Mouse (Mus musculus) stomach, postnatal 0 days (tissue): ENCODE measurements around the gene Krcc1. TPM values are rescaled to one million over a fixed set of nuclear protein-coding genes. Genes with fewer than 3 reads are reported as not detected.

Source experiments
- ATAC-seq: fragments of 200-750 bp; cut with Nextera tagmentation; 2 replicates; pipeline ENCODE4 v1.8.0; 2017; ENCODE audit not compliant: low FRiP score, low TSS enrichment
- DNase-seq: peaks from one replicate; pipeline ENCODE4 v3.0.0-alpha.2; 2016; ENCODE audit warnings: low spot score
- H3K27ac ChIP-seq: fragments of 300-500 bp; sonication (generic); replicated peaks from 2 replicates; pipeline ENCODE4 v1.5.1; 2014; ENCODE audit warnings: mild to moderate bottlenecking, control low read depth
- H3K27me3 ChIP-seq: fragments of 300-500 bp; sonication (generic); 2 replicates; pipeline ENCODE4 v1.6.1; 2014; ENCODE audit warnings: low read length; ENCODE audit not compliant: control insufficient read depth, insufficient read depth
- H3K36me3 ChIP-seq: fragments of 300-500 bp; sonication (generic); 2 replicates; pipeline ENCODE4 v1.6.1; 2014; ENCODE audit warnings: low read length, mixed read lengths; ENCODE audit not compliant: control insufficient read depth, insufficient read depth
- H3K4me1 ChIP-seq: fragments of 300-500 bp; sonication (generic); replicated peaks from 2 replicates; pipeline ENCODE4 v1.6.1; 2014; ENCODE audit warnings: antibody characterized with exemption; ENCODE audit not compliant: control insufficient read depth, insufficient read depth
- H3K4me2 ChIP-seq: fragments of 300-500 bp; sonication (generic); replicated peaks from 2 replicates; pipeline ENCODE4 v1.6.1; 2014; ENCODE audit warnings: low read depth, mild to moderate bottlenecking, control low read depth, moderate library complexity
- H3K4me3 ChIP-seq: fragments of 300-500 bp; sonication (generic); 2 replicates; pipeline ENCODE4 v1.5.1; 2014; ENCODE audit warnings: low read depth, low read length, control low read depth
- H3K9ac ChIP-seq: fragments of 300-500 bp; sonication (generic); 2 replicates; pipeline ENCODE4 v1.6.1; 2014; ENCODE audit warnings: mild to moderate bottlenecking, low read length, control low read depth, mixed read lengths
- H3K9me3 ChIP-seq: fragments of 300-500 bp; sonication (generic); 2 replicates; pipeline ENCODE4 v1.6.1; 2016; ENCODE audit warnings: low read length; ENCODE audit not compliant: control insufficient read depth
- CTCF ChIP-seq: IDR thresholded peaks from 2 replicates; pipeline ENCODE4 v1.5.1; 2016; ENCODE audit warnings: antibody characterized with exemption, low read depth, mild to moderate bottlenecking, moderate library complexity
- EP300 ChIP-seq: optimal IDR thresholded peaks from 2 replicates; pipeline ENCODE3; 2016; ENCODE audit warnings: antibody characterized with exemption
- WGBS: fragments of 180-500 bp; shearing (Covaris S2); extraction: QIAGEN DNeasy Blood & Tissue Kit; methylation state at CpG from one replicate; pipeline ENCODE4 v1.1.7; 2014; 5-methylcytosine and 5-hydroxymethylcytosine counted together
- polyA plus RNA-seq: library from polyadenylated mRNA; unstranded; fragments of >200 nt; fragmentation: Nextera tagmentation; extraction: Ambion mirVana; gene quantifications from 2 replicates; pipeline ENCODE4 v1.2.1, GENCODE M21; 2015

The Krcc1 gene
- polyA plus RNA-seq, 1 experiment from 2014 or later = 79.7 TPM

DNA sequence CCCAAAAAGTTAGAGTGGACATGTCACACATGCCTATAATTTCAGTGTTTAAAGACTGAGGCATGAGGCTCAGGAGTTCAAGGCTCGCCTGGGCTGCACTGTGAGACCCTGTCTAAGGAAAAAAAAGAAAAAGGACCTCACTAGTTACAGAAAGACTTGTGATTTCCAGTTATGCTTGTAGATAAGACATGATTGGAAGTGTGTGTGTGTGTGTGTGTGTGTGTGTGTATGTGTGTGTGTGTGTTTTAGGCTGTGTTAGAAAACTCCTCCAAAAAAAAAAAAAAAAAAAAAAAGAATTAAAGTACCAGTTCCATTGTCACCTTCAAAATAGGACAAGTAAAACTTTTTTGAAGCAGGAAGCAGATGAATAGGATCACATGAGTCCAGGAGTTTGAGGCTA lies 3.1 kb downstream of the Krcc1 start:
- Histone ChIP-seq H3K4me3 (no peak overlapping the region), H3K27me3 (no peaks in the 10 kb centered on the region), H3K36me3 (no peaks in the 10 kb centered on the region), H3K9ac (no peak overlapping the region), H3K4me1 (no peaks in the 10 kb centered on the region), H3K4me2 (no peak overlapping the region), H3K9me3 (no peaks in the 10 kb centered on the region), H3K27ac (no peak overlapping the region)
- no peak for TF ChIP-seq CTCF
- no peak for TF ChIP-seq EP300
- no peak for DNase-seq
- ATAC-seq = no peak
- 94% methylated on average over 1 of the region's 1 CpGs for WGBS

DNA sequence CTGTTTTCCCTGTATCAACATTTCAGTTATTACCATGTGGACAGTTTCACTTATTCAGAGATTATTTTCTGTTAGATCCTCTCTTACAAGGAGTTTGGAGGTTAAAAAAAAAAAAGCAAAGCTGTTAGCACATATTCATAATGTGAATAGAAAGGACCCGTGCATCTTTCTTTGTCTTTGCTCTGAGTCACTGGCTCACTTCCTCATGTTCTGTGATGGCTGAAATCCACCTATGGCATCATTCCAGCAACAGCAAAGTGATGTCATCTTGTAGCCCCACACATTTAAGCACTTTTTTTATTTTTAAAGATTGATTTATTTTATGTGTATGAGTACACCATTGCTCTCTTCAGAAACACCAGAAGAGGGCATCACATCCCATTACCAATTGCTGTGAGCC lies 7.9 kb downstream of the Krcc1 start:
- Histone ChIP-seq H3K9ac (no peak overlapping the region), H3K36me3 (peaks cover 4% of the 10 kb centered on the region; the same call in 1 of the 2 replicates), H3K4me1 (no peaks in the 10 kb centered on the region), H3K4me2 (no peak overlapping the region), H3K9me3 (no peaks in the 10 kb centered on the region), H3K27me3 (no peaks in the 10 kb centered on the region), H3K4me3 (no peak overlapping the region), H3K27ac (no peak overlapping the region)
- ATAC-seq (no peak), DNase-seq (no peak)
- TF ChIP-seq EP300 (no peak), CTCF (peak; percentile 36; the same call in 1 of the 2 replicates)
- 29% methylated on average over 1 of the region's 1 CpGs for WGBS

DNA sequence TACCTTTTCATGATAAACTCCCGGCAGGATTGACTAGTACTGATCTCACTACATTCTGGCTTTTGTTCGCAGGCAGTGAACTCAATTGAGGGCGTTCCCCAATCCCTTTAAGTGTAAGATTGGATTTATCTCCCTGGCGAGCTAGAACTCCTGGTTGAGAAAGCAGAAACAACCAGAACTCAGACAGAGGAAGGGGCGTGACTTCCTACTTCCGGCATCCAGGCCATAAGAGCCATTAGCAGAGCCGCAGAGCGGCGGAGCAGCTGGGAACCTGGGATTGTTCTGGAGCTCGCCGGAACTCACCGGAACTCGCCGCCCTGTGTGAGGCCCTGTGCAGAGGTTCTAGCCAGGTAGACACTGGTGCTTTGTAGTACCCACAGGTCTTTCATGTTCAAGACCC lies 22.0 kb downstream of the Krcc1 start:
- DNase-seq = no peak
- Histone ChIP-seq H3K27me3 (no peaks in the 10 kb centered on the region), H3K4me3 (no peak overlapping the region), H3K4me1 (no peaks in the 10 kb centered on the region), H3K36me3 (no peaks in the 10 kb centered on the region), H3K9ac (no peak overlapping the region), H3K4me2 (no peak overlapping the region), H3K9me3 (no peaks in the 10 kb centered on the region), H3K27ac (no peak overlapping the region)
- no peak for TF ChIP-seq CTCF
- no peak for TF ChIP-seq EP300
- no peak for ATAC-seq
- WGBS = 79% methylated on average over 14 of the region's 14 CpGs

DNA sequence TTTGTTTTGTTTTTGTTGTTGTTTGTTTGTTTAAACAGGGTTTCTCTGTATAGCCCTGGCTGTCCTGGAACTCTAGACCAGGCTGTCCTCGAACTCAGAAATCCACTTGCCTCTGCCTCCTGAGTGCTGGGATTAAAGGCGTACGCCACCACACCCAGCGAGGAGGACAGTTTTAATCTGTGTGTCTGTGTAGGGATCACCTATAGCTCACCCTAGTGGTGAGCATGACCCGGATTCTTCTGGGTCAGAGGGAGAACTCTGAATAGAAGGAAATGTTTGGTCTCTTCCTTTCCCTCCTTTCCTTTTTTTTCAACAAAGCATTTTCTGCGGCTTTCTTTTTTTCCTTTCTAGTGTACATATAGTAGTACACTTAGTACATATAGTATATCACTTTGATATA lies 23.8 kb downstream of the Krcc1 start:
- 75% methylated on average over 6 of the region's 6 CpGs for WGBS
- ATAC-seq (no peak), DNase-seq (no peak)
- Histone ChIP-seq H3K4me1 (no peaks in the 10 kb centered on the region), H3K4me3 (no peak overlapping the region), H3K4me2 (no peak overlapping the region), H3K9ac (no peak overlapping the region), H3K27ac (no peak overlapping the region), H3K36me3 (no peaks in the 10 kb centered on the region), H3K9me3 (no peaks in the 10 kb centered on the region), H3K27me3 (no peaks in the 10 kb centered on the region)
- TF ChIP-seq CTCF (peak; percentile 33), EP300 (no peak)

DNA sequence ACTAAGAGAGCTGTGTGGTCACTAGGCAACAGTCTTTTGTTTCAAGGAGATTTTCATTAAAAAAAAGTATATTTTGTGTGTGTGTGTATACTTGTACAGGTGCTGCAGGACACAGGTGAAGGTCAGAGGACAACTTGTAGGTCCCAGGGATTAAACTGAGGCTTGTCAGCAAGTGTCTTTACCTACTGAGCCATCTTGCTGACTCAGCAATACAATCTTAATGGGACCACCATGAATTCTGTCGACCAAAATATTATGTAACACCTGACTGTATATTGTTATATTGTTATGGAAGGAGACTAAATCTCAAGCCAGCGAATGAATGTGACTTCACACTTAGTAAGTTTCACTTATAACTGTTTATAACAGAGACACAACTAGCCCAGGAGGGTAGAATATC lies 26.6 kb downstream of the Krcc1 start:
- ATAC-seq (no peak), DNase-seq (no peak)
- H3K27me3 ChIP-seq = no peaks in the 10 kb centered on the region

DNA sequence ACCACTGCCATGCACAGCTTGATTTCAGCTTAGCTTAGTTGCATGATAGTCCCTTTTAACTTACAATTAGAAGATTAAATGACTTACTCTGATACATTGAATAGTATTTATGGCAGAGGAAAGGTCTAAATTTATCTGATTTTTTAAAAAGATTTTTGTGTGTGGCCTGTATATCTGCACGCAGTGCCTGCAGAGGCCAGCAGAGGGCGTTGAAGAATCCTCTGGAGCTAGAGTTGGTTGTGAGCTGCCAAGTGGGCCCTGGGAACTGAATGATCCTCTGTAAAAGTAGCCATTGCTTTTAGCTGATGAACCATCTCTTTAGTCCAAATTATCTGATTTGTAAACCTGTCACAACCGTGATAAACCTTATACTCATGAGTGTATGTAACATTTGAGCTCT lies 27.3 kb downstream of the Krcc1 start:
- Histone ChIP-seq H3K27ac (no peak overlapping the region), H3K4me3 (no peak overlapping the region), H3K4me2 (no peak overlapping the region), H3K36me3 (no peaks in the 10 kb centered on the region), H3K27me3 (no peaks in the 10 kb centered on the region), H3K9me3 (no peaks in the 10 kb centered on the region), H3K4me1 (no peaks in the 10 kb centered on the region), H3K9ac (no peak overlapping the region)
- 45% methylated on average over 3 of the region's 3 CpGs for WGBS
- TF ChIP-seq CTCF = peak; percentile 70
- TF ChIP-seq EP300 = no peak
- no peak for ATAC-seq
- peak; percentile 36 for DNase-seq

More for the DNA sequence above, 26.6 kb downstream of the Krcc1 start:
- no peak overlapping the region for H3K27ac ChIP-seq
- no peaks in the 10 kb centered on the region for H3K36me3 ChIP-seq
- H3K9ac ChIP-seq = no peak overlapping the region
- H3K4me2 ChIP-seq = no peak overlapping the region
- no peak for TF ChIP-seq EP300
- TF ChIP-seq CTCF = no peak
- H3K4me3 ChIP-seq = no peak overlapping the region
- no peaks in the 10 kb centered on the region for H3K9me3 ChIP-seq
- WGBS = 68% methylated on average over 2 of the region's 2 CpGs
- no peaks in the 10 kb centered on the region for H3K4me1 ChIP-seq
